Mouse (Mus musculus): ENCODE results near the gene Oaz2. TPM values are rescaled to one million over a fixed set of nuclear protein-coding genes. Genes with fewer than 3 reads are reported as not detected.
"Not testable (repeated sequence)": the region's sequence is repeated elsewhere in the genome, so short reads cannot be mapped to it uniquely, and the experiment has no call there.

Oaz2 gene
- polyA plus RNA-seq, 1 experiment from 2014 or later = 245 TPM

DNA sequence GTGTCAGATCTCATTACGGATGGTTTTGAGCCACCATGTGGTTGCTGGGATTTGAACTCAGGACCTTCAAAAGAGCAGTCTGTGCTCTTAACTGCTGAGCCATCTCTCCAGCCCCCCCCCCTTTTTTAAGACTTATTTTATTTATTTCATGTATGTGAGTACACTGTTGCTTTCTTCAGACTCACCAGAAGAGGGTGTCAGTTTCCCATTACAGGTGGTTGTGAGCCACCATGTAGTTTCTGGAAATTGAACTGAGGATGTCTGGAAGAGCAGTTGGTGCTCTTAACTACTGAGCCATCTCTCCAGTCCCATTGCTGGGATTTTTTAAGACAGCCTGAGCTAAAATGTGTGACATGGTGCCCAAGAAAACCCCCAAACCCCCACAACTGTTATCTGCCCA is 15.8 kb upstream of the Oaz2 start:
- H3K27ac ChIP-seq (ENCODE audit: poor library complexity, severe bottlenecking); H3K4me2 ChIP-seq; H3K36me3 ChIP-seq; ATAC-seq (ENCODE audit: insufficient number of reproducible peaks, low FRiP score); H3K9me3 ChIP-seq (replicated peaks); H3K9ac ChIP-seq; H3K4me3 ChIP-seq; H3K27me3 ChIP-seq (replicated peaks): not testable (repeated sequence)
- 79% methylated on average over 1 of the region's 1 CpGs for WGBS
- H3K4me1 ChIP-seq (replicated peaks) = peaks cover 51% of the 10 kb centered on the region

DNA sequence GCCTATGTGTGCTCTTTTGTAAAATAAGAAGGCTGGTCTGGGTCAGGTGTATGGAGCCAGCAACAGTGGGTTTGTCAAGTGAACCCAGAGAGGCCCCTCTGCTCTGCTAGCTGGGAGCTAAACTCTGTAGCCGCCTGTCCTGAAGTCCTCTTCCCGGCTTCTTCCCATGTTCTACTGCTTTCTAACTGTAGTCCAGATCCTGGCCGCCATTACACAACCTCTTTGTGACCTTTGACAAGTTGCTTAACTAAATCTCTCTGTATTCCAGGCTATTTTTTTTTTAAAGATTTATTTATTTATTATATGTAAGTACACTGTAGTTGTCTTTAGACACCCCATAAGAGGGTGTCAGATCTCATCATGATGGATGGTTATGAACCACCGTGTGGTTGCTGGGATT is 14.1 kb upstream of the Oaz2 start:
- H3K4me2 ChIP-seq = no peak overlapping the region
- no peaks in the 10 kb centered on the region for H3K9me3 ChIP-seq (replicated peaks)
- 88% methylated on average over 4 of the region's 4 CpGs for whole genome bisulfite sequencing
- H3K9ac ChIP-seq = no peak overlapping the region
- no peak overlapping the region for H3K4me3 ChIP-seq
- H3K27me3 ChIP-seq (replicated peaks) = no peaks in the 10 kb centered on the region
- H3K27ac ChIP-seq (ENCODE audit: poor library complexity, severe bottlenecking) = no peak overlapping the region
- no peak for ATAC-seq (ENCODE audit: insufficient number of reproducible peaks, low FRiP score)
- H3K36me3 ChIP-seq = 0 out of 2 replicates have a peak, but pooled peaks cover 4% of the 10 kb centered on the region
- peaks cover 37% of the 10 kb centered on the region for H3K4me1 ChIP-seq (replicated peaks)

DNA sequence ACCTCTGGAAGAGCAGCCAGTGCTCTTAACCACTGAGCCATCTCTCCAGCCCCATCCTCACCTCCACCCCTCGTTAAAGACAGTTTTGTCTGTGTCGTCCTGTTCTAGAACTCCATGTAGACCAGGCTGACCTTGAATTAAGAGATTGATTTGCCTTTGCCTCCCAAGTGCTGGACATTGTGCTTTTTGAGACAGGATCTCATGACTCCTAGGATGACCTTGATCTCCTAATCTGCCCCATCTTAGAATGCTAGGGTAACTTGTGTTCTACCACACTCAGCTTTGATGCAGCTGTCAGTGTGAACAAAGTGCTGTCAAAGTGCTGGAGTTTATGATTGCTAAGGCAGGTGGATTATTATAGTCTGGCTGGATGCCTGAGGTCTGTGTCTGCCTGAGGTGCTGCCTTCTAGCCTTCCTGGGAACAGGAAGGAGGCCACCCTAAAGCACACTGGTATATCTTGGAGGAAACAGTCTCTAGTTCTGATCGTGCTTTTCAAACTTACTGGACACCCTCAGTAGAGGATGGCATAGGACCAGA is 13.0 kb upstream of the Oaz2 start:
- Histone ChIP-seq H3K4me2 (no peak overlapping the region), H3K4me1 (replicated peaks) (peaks cover 28% of the 10 kb centered on the region), H3K9me3 (replicated peaks) (no peaks in the 10 kb centered on the region), H3K36me3 (peaks cover 13% of the 10 kb centered on the region; the same call in 1 of the 2 replicates), H3K9ac (0 out of 2 replicates have a peak overlapping the region, but pooled peaks have one; percentile 9), H3K27me3 (replicated peaks) (no peaks in the 10 kb centered on the region), H3K4me3 (no peak overlapping the region), H3K27ac (ENCODE audit: poor library complexity, severe bottlenecking) (no peak overlapping the region)
- no peak for ATAC-seq (ENCODE audit: insufficient number of reproducible peaks, low FRiP score)
- WGBS = 64% methylated on average over 3 of the region's 3 CpGs

DNA sequence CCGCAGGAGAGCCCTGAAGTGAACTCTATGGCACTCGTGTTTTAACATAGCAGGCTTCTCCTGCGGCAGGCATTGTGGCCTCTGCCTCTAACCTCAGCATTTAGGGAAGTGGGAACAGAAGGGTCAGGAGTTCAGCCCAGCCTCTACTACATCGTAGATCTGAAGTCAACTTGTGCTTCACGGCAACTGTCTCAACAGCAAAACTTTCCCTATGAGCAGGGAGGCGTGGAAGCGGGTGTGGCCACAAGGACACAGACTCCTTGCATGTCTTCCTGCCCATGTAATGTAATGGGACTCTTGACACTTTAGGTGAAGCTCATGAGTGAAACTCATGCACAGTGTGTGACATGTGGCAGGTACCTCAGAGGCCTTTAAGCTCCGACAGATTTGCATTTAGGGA is 12.3 kb upstream of the Oaz2 start:
- Histone ChIP-seq H3K9ac (no peak overlapping the region), H3K27ac (ENCODE audit: poor library complexity, severe bottlenecking) (no peak overlapping the region), H3K36me3 (peaks cover 14% of the 10 kb centered on the region; the same call in 1 of the 2 replicates), H3K4me3 (no peak overlapping the region), H3K9me3 (replicated peaks) (no peaks in the 10 kb centered on the region), H3K27me3 (replicated peaks) (no peaks in the 10 kb centered on the region), H3K4me1 (replicated peaks) (peaks cover 21% of the 10 kb centered on the region), H3K4me2 (no peak overlapping the region)
- WGBS = 75% methylated on average over 8 of the region's 8 CpGs
- no peak for ATAC-seq (ENCODE audit: insufficient number of reproducible peaks, low FRiP score)

DNA sequence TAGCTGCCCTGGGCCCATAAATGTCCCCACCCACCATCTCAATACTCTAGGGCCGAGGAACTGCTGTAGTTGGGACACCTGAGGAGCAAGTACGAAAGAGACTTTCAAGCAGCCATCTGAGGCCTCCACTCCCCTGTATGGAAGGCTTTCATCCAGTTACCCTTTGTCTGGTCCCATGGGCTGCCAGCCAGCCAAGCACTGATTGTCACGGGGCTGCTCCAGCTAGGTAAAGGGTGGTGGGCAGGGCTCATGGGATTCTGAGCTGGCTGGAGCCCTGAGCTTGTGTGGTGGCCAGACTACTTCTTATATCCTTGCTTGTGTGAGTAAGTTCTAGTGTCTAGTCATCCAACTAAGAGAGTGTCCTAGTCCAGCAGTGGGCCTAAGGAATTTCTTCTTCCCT is 10.6 kb upstream of the Oaz2 start:
- H3K27me3 ChIP-seq (replicated peaks) = no peaks in the 10 kb centered on the region
- H3K36me3 ChIP-seq = peaks cover 14% of the 10 kb centered on the region; the same call in 1 of the 2 replicates
- WGBS = 84% methylated on average over 3 of the region's 3 CpGs
- H3K4me1 ChIP-seq (replicated peaks) = peaks cover 22% of the 10 kb centered on the region
- H3K4me3 ChIP-seq = no peak overlapping the region
- no peaks in the 10 kb centered on the region for H3K9me3 ChIP-seq (replicated peaks)
- no peak overlapping the region for H3K4me2 ChIP-seq
- no peak overlapping the region for H3K9ac ChIP-seq
- no peak overlapping the region; the same call in 1 of the 2 replicates for H3K27ac ChIP-seq (ENCODE audit: poor library complexity, severe bottlenecking)
- ATAC-seq (ENCODE audit: insufficient number of reproducible peaks, low FRiP score) = no peak

DNA sequence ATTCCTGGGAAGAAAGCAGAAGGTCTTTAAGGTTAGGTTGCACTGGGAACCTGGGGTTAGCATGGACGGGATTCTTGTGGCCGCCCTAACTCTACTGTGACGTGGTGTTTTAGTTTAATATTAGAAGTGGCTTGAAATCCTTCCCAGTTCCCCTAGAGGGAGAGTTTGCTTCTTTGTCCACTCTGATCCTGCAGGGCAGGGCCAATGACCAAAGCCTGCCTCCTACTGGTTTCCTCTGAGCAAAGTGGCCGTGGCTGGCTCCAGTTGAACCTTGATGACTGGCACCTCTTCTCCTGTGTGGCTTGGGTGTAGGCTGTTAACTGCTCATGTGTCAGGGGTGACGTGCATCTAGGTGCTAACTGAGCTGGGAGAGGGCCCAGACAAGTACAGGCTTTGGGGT is 6.8 kb upstream of the Oaz2 start:
- no peaks in the 10 kb centered on the region for H3K9me3 ChIP-seq (replicated peaks)
- ATAC-seq (ENCODE audit: insufficient number of reproducible peaks, low FRiP score) = no peak
- WGBS = 62% methylated on average over 5 of the region's 5 CpGs

DNA sequence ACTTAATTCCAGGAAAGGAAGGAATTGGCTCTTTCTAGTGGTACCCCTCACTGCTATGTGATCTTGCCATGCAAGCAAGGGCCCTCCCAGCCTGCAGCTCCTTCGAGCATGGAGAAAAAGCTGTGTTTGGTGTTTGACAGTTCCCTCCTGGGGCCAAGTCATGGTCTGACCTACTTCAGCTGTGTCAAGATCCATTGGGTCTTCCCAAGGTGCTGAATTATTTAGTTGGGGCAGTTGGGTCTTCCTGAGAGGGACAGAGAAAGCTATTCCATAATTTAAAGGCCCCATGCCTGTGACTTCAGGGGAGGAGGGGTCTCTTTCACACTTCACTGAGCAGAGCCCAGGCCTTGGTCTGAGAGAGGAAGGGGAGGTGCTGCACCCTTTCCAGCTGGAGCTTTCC is 6.3 kb upstream of the Oaz2 start:
- H3K4me3 ChIP-seq = no peak overlapping the region
- peaks cover 14% of the 10 kb centered on the region for H3K4me1 ChIP-seq (replicated peaks)
- H3K27me3 ChIP-seq (replicated peaks) = no peaks in the 10 kb centered on the region
- H3K27ac ChIP-seq (ENCODE audit: poor library complexity, severe bottlenecking) = no peak overlapping the region
- no peak overlapping the region for H3K4me2 ChIP-seq
- ATAC-seq (ENCODE audit: insufficient number of reproducible peaks, low FRiP score) = no peak
- WGBS = 60% methylated on average over 1 of the region's 1 CpGs
- no peaks in the 10 kb centered on the region for H3K9me3 ChIP-seq (replicated peaks)
- no peak overlapping the region for H3K9ac ChIP-seq
- H3K36me3 ChIP-seq = peaks cover 14% of the 10 kb centered on the region; the same call in 1 of the 2 replicates

More for the DNA sequence above, 6.8 kb upstream of the Oaz2 start:
- no peaks in the 10 kb centered on the region for H3K27me3 ChIP-seq (replicated peaks)
- H3K4me1 ChIP-seq (replicated peaks) = peaks cover 10% of the 10 kb centered on the region; the same call in 1 of the 2 replicates
- no peak overlapping the region for H3K4me2 ChIP-seq
- no peak overlapping the region for H3K9ac ChIP-seq
- H3K4me3 ChIP-seq = no peak overlapping the region
- peaks cover 14% of the 10 kb centered on the region; the same call in 1 of the 2 replicates for H3K36me3 ChIP-seq
- peak overlapping the region; percentile 16; the same call in 1 of the 2 replicates for H3K27ac ChIP-seq (ENCODE audit: poor library complexity, severe bottlenecking)

DNA sequence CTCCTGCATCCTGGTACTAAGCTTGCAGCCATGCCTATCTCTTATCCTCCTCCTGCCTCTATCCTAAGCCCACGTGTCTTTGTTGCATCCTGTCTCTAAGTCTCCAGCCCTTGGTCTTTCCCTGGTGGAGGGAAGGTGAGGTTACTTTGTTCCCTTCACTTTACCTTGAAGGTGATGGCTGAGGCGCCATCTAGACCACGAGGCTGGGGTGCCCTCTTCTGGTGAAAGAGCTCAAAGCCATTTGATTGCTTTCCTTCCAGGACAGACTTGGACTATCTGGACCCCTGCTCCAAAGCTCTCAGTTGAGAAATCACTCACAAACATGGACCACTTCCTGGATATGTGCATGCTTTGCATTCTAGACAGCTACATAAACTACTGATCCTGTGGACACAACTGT is 3.6 kb upstream of the Oaz2 start:
- no peak overlapping the region for H3K4me3 ChIP-seq
- H3K27me3 ChIP-seq (replicated peaks) = no peaks in the 10 kb centered on the region
- H3K27ac ChIP-seq (ENCODE audit: poor library complexity, severe bottlenecking) = no peak overlapping the region
- no peak overlapping the region for H3K9ac ChIP-seq
- WGBS = 0% methylated on average over 3 of the region's 3 CpGs
- no peak for ATAC-seq (ENCODE audit: insufficient number of reproducible peaks, low FRiP score)
- no peaks in the 10 kb centered on the region for H3K9me3 ChIP-seq (replicated peaks)
- peaks cover 14% of the 10 kb centered on the region for H3K4me1 ChIP-seq (replicated peaks)
- no peak overlapping the region for H3K4me2 ChIP-seq
- peaks cover 7% of the 10 kb centered on the region; the same call in 1 of the 2 replicates for H3K36me3 ChIP-seq

DNA sequence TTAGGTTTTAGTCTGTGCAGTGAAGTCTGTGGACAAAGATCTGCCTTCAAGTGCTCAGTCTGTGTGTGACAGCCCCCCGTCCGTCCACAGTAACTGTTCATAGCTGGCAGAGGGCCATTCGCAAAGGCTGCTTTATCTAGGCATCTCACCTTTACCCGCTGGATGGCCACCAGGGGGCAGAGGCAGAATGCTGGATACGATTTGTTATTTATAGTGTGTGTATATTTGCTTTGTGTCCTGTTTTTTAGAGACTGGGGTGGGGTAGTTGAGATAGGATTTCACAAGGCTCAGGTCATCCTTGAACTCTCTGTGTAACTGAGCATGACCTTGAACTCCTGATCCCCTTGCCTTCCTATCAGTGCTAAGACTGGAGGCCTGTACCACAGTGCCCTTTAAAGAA is 1.8 kb upstream of the Oaz2 start:
- WGBS = 17% methylated on average over 5 of the region's 5 CpGs
- Histone ChIP-seq H3K4me2 (no peak overlapping the region), H3K36me3 (no peaks in the 10 kb centered on the region; the same call in 1 of the 2 replicates), H3K4me1 (replicated peaks) (peaks cover 8% of the 10 kb centered on the region), H3K9ac (no peak overlapping the region), H3K9me3 (replicated peaks) (no peaks in the 10 kb centered on the region), H3K4me3 (no peak overlapping the region), H3K27me3 (replicated peaks) (no peaks in the 10 kb centered on the region), H3K27ac (ENCODE audit: poor library complexity, severe bottlenecking) (no peak overlapping the region)
- ATAC-seq (ENCODE audit: insufficient number of reproducible peaks, low FRiP score) = no peak

DNA sequence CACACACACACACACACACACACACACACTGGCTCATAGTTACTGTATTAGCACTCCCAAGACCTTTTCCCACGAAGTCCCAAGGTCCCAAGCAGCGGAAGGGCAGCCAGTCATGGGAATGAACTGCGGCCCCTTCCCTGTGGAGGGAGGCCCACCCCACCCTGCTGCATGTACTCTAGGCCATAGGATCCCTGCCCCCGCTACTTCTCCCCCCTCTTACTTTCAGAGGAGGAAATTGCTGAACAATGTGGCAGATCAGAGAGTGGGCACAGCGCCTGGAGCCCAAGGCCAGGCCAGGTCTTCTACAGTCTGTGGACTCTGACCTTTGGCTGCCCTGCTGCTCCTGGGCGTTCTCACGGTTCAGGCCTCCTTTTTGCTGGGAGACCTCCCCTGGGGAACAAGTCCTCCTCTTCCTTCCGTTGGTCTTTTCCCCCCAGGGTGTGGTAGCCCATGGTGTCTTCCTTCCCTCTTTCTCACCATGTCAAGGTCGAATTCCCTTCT is 3.7 kb downstream of the Oaz2 start:
- H3K4me2 ChIP-seq = no peak overlapping the region
- ATAC-seq (ENCODE audit: insufficient number of reproducible peaks, low FRiP score) = 0 out of 2 replicates have a peak, but pooled peaks have one; percentile 44
- H3K9me3 ChIP-seq (replicated peaks) = no peaks in the 10 kb centered on the region

DNA sequence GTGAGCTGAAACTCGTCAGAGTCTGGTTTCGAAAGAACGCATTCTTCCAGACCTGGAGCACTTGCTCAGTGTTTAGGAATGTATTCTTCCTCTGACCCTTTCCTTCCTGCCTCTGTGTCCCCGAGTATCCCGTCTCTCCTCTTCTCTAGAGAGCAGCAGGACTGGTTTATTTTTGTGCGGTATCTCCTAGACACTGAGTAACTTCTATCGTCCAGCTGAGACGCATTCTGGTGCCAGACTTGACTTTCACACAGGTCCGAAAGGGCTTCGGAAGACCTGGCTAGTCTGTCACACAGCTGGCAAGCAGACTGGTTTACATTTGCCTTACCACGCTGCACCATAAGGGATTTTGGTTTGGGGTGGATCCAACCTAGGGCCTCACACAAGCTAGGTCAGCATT is 5.2 kb downstream of the Oaz2 start:
- Histone ChIP-seq H3K4me3 (no peak overlapping the region), H3K9ac (no peak overlapping the region), H3K36me3 (no peaks in the 10 kb centered on the region), H3K27me3 (replicated peaks) (no peaks in the 10 kb centered on the region), H3K4me2 (0 out of 2 replicates have a peak overlapping the region, but pooled peaks have one; percentile 2), H3K27ac (ENCODE audit: poor library complexity, severe bottlenecking) (peak overlapping the region; percentile 74), H3K9me3 (replicated peaks) (no peaks in the 10 kb centered on the region), H3K4me1 (replicated peaks) (peaks cover 38% of the 10 kb centered on the region)
- ATAC-seq (ENCODE audit: insufficient number of reproducible peaks, low FRiP score) = no peak
- 24% methylated on average over 11 of the region's 11 CpGs for WGBS

More for the DNA sequence above, 3.7 kb downstream of the Oaz2 start:
- Histone ChIP-seq H3K27ac (ENCODE audit: poor library complexity, severe bottlenecking) (peak overlapping the region; percentile 50), H3K9ac (no peak overlapping the region), H3K27me3 (replicated peaks) (no peaks in the 10 kb centered on the region), H3K4me3 (no peak overlapping the region), H3K4me1 (replicated peaks) (peaks cover 29% of the 10 kb centered on the region), H3K36me3 (no peaks in the 10 kb centered on the region)
- WGBS = 46% methylated on average over 9 of the region's 9 CpGs

Measured in heart, embryonic 12.5 days (tissue).